Mouse (Mus musculus): ENCODE results near the gene Serinc3. TPM values are rescaled to one million over a fixed set of nuclear protein-coding genes. Genes with fewer than 3 reads are reported as not detected.
"Not testable (repeated sequence)": the region's sequence is repeated elsewhere in the genome, so short reads cannot be mapped to it uniquely, and the experiment has no call there.

The Serinc3 gene
- polyA plus RNA-seq, 1 experiment from 2014 or later, result 22.1 TPM

- 84% methylated on average over 3 of the region's 3 CpGs for WGBS
- no peak overlapping the region for H3K4me3 ChIP-seq
- no peaks in the 10 kb centered on the region for H3K9me3 ChIP-seq
- H3K27ac ChIP-seq (replicated peaks), result no peak overlapping the region
- DNase-seq (ENCODE audit: low spot score), result no peak
- peaks cover 23% of the 10 kb centered on the region for H3K4me1 ChIP-seq
- no peaks in the 10 kb centered on the region for H3K27me3 ChIP-seq (replicated peaks; ENCODE audit: low read depth, poor library complexity, severe bottlenecking)
- H3K36me3 ChIP-seq (replicated peaks), result peaks cover 31% of the 10 kb centered on the region
Observed at GRCm38 (mm10) chr2:163641681-163642080, 3.2 kb downstream of the Serinc3 start.

GRCm38 (mm10) chr2:163640493-163640892 lies 4.4 kb downstream of the Serinc3 start:
- Histone ChIP-seq H3K27me3 (replicated peaks; ENCODE audit: low read depth, poor library complexity, severe bottlenecking) (no peaks in the 10 kb centered on the region), H3K4me1 (peaks cover 23% of the 10 kb centered on the region), H3K27ac (replicated peaks) (no peak overlapping the region), H3K36me3 (replicated peaks) (peaks cover 43% of the 10 kb centered on the region), H3K4me3 (no peak overlapping the region), H3K9me3 (no peaks in the 10 kb centered on the region)
- DNase-seq (ENCODE audit: low spot score), result no peak
- WGBS, result 85% methylated on average over 3 of the region's 3 CpGs

GRCm38 (mm10) chr2:163637655-163638266 lies 7.2 kb downstream of the Serinc3 start:
- Histone ChIP-seq H3K27ac (replicated peaks) (no peak overlapping the region), H3K36me3 (replicated peaks) (peaks cover 63% of the 10 kb centered on the region), H3K9me3 (no peaks in the 10 kb centered on the region), H3K4me1 (0 out of 2 replicates have a peak, but pooled peaks cover 11% of the 10 kb centered on the region), H3K27me3 (replicated peaks; ENCODE audit: low read depth, poor library complexity, severe bottlenecking) (no peaks in the 10 kb centered on the region), H3K4me3 (no peak overlapping the region)
- WGBS, result 59% methylated on average over 5 of the region's 5 CpGs
- DNase-seq (ENCODE audit: low spot score), result no peak

- 89% methylated on average over 2 of the region's 2 CpGs for WGBS
- Histone ChIP-seq H3K4me3 (no peak overlapping the region), H3K27me3 (replicated peaks; ENCODE audit: low read depth, poor library complexity, severe bottlenecking) (no peaks in the 10 kb centered on the region), H3K36me3 (replicated peaks) (peaks cover 67% of the 10 kb centered on the region), H3K4me1 (0 out of 2 replicates have a peak, but pooled peaks cover 6% of the 10 kb centered on the region), H3K9me3 (no peaks in the 10 kb centered on the region), H3K27ac (replicated peaks) (no peak overlapping the region)
- DNase-seq (ENCODE audit: low spot score), result no peak
Observed at GRCm38 (mm10) chr2:163636057-163636456, 8.9 kb downstream of the Serinc3 start.

- Histone ChIP-seq H3K36me3 (replicated peaks) (peaks cover 78% of the 10 kb centered on the region), H3K9me3 (no peaks in the 10 kb centered on the region), H3K27me3 (replicated peaks; ENCODE audit: low read depth, poor library complexity, severe bottlenecking) (no peaks in the 10 kb centered on the region), H3K27ac (replicated peaks) (no peak overlapping the region), H3K4me3 (no peak overlapping the region), H3K4me1 (0 out of 2 replicates have a peak, but pooled peaks cover 6% of the 10 kb centered on the region)
- DNase-seq (ENCODE audit: low spot score), result no peak
- 88% methylated on average over 2 of the region's 2 CpGs for WGBS
Observed at GRCm38 (mm10) chr2:163634211-163634610, 10.7 kb downstream of the Serinc3 start.

GRCm38 (mm10) chr2:163631715-163632114 lies 13.2 kb downstream of the Serinc3 start:
- no peaks in the 10 kb centered on the region for H3K4me1 ChIP-seq
- H3K27ac ChIP-seq (replicated peaks), result no peak overlapping the region
- no peak overlapping the region for H3K4me3 ChIP-seq
- H3K36me3 ChIP-seq (replicated peaks), result peaks cover 97% of the 10 kb centered on the region
- DNase-seq (ENCODE audit: low spot score), result no peak
- no peaks in the 10 kb centered on the region for H3K27me3 ChIP-seq (replicated peaks; ENCODE audit: low read depth, poor library complexity, severe bottlenecking)
- no peaks in the 10 kb centered on the region for H3K9me3 ChIP-seq
- WGBS, result 91% methylated on average over 2 of the region's 2 CpGs

- H3K4me1 ChIP-seq, result no peaks in the 10 kb centered on the region
- H3K27ac ChIP-seq (replicated peaks), result no peak overlapping the region
- 92% methylated on average over 4 of the region's 4 CpGs for WGBS
- no peaks in the 10 kb centered on the region for H3K9me3 ChIP-seq
- no peak overlapping the region for H3K4me3 ChIP-seq
- no peak for DNase-seq (ENCODE audit: low spot score)
- peaks cover 97% of the 10 kb centered on the region for H3K36me3 ChIP-seq (replicated peaks)
- H3K27me3 ChIP-seq (replicated peaks; ENCODE audit: low read depth, poor library complexity, severe bottlenecking), result no peaks in the 10 kb centered on the region
Observed at GRCm38 (mm10) chr2:163631223-163631622, 13.7 kb downstream of the Serinc3 start.

GRCm38 (mm10) chr2:163621401-163621800 lies 23.5 kb downstream of the Serinc3 start:
- H3K36me3 ChIP-seq (replicated peaks), result peaks cover 97% of the 10 kb centered on the region
- H3K27ac ChIP-seq (replicated peaks); H3K4me3 ChIP-seq; H3K27me3 ChIP-seq (replicated peaks; ENCODE audit: low read depth, poor library complexity, severe bottlenecking); DNase-seq (ENCODE audit: low spot score); H3K9me3 ChIP-seq; H3K4me1 ChIP-seq: not testable (repeated sequence)
- 94% methylated on average over 3 of the region's 3 CpGs for WGBS

- Histone ChIP-seq H3K9me3 (no peaks in the 10 kb centered on the region), H3K36me3 (replicated peaks) (peaks cover 97% of the 10 kb centered on the region), H3K27me3 (replicated peaks; ENCODE audit: low read depth, poor library complexity, severe bottlenecking) (no peaks in the 10 kb centered on the region), H3K4me3 (no peak overlapping the region), H3K27ac (replicated peaks) (no peak overlapping the region), H3K4me1 (no peaks in the 10 kb centered on the region)
- no peak for DNase-seq (ENCODE audit: low spot score)
- 83% methylated on average over 8 of the region's 8 CpGs for WGBS
Observed at GRCm38 (mm10) chr2:163620451-163620850, 24.5 kb downstream of the Serinc3 start.

GRCm38 (mm10) chr2:163617874-163618273 lies 27.1 kb downstream of the Serinc3 start:
- DNase-seq (ENCODE audit: low spot score), result no peak
- peaks cover 98% of the 10 kb centered on the region for H3K36me3 ChIP-seq (replicated peaks)
- no peak overlapping the region for H3K27ac ChIP-seq (replicated peaks)
- no peaks in the 10 kb centered on the region for H3K9me3 ChIP-seq
- 92% methylated on average over 4 of the region's 4 CpGs for WGBS
- H3K4me1 ChIP-seq, result no peaks in the 10 kb centered on the region
- H3K4me3 ChIP-seq, result no peak overlapping the region
- H3K27me3 ChIP-seq (replicated peaks; ENCODE audit: low read depth, poor library complexity, severe bottlenecking), result no peaks in the 10 kb centered on the region

GRCm38 (mm10) chr2:163617232-163617863 lies 27.6 kb downstream of the Serinc3 start:
- Histone ChIP-seq H3K36me3 (replicated peaks) (peaks cover 98% of the 10 kb centered on the region), H3K9me3 (no peaks in the 10 kb centered on the region), H3K4me1 (no peaks in the 10 kb centered on the region), H3K27me3 (replicated peaks; ENCODE audit: low read depth, poor library complexity, severe bottlenecking) (no peaks in the 10 kb centered on the region), H3K27ac (replicated peaks) (no peak overlapping the region), H3K4me3 (no peak overlapping the region)
- WGBS, result 81% methylated on average over 3 of the region's 3 CpGs
- DNase-seq (ENCODE audit: low spot score), result no peak

- Histone ChIP-seq H3K36me3 (replicated peaks) (peaks cover 99% of the 10 kb centered on the region), H3K4me3 (no peak overlapping the region), H3K27ac (replicated peaks) (no peak overlapping the region), H3K9me3 (no peaks in the 10 kb centered on the region), H3K27me3 (replicated peaks; ENCODE audit: low read depth, poor library complexity, severe bottlenecking) (no peaks in the 10 kb centered on the region), H3K4me1 (no peaks in the 10 kb centered on the region)
- 84% methylated on average over 3 of the region's 3 CpGs for WGBS
- DNase-seq (ENCODE audit: low spot score), result no peak
Observed at GRCm38 (mm10) chr2:163616652-163617227, 28.2 kb downstream of the Serinc3 start.
